Mouse (Mus musculus) embryonic facial prominence, embryonic 15.5 days (tissue): ENCODE results near the gene Pacrg. TPM values are rescaled to one million over a fixed set of nuclear protein-coding genes. Genes with fewer than 3 reads are reported as not detected.

Experiments used
- ATAC-seq: fragments of 200-750 bp; cut with Nextera tagmentation; 2 replicates; pipeline ENCODE4 v1.8.0; 2017; ENCODE audit warnings: low read depth, moderate TSS enrichment; ENCODE audit not compliant: insufficient number of reproducible peaks, low FRiP score, low TSS enrichment
- H3K27ac ChIP-seq: fragments of 300-500 bp; sonication (generic); replicated peaks from 2 replicates; pipeline ENCODE4 v1.5.1; 2015; ENCODE audit warnings: mild to moderate bottlenecking, inconsistent platforms
- H3K27me3 ChIP-seq: fragments of 300-500 bp; sonication (generic); 2 replicates; pipeline ENCODE4 v1.6.1; 2015; ENCODE audit warnings: inconsistent platforms
- H3K36me3 ChIP-seq: fragments of 300-500 bp; sonication (generic); 2 replicates; pipeline ENCODE4 v1.6.1; 2015; ENCODE audit warnings: mild to moderate bottlenecking, inconsistent platforms
- H3K4me1 ChIP-seq: fragments of 300-500 bp; sonication (generic); 2 replicates; pipeline ENCODE4 v1.6.1; 2015; ENCODE audit warnings: inconsistent platforms
- H3K4me2 ChIP-seq: fragments of 300-500 bp; sonication (generic); replicated peaks from 2 replicates; pipeline ENCODE4 v1.6.1; 2015; ENCODE audit warnings: mild to moderate bottlenecking, inconsistent platforms
- H3K4me3 ChIP-seq: fragments of 300-500 bp; sonication (generic); replicated peaks from 2 replicates; pipeline ENCODE4 v1.5.1; 2015; ENCODE audit warnings: mild to moderate bottlenecking, inconsistent platforms
- H3K9ac ChIP-seq: fragments of 300-500 bp; sonication (generic); 2 replicates; pipeline ENCODE4 v1.6.1; 2015; ENCODE audit warnings: inconsistent platforms
- H3K9me3 ChIP-seq: fragments of 300-500 bp; sonication (generic); replicated peaks from 2 replicates; pipeline ENCODE4 v1.6.1; 2016; ENCODE audit warnings: inconsistent platforms
- WGBS: fragments of 180-500 bp; shearing (Covaris S2); methylation state at CpG from one replicate; pipeline ENCODE4 v1.1.7; 2015; 5-methylcytosine and 5-hydroxymethylcytosine counted together
- polyA plus RNA-seq: library from polyadenylated mRNA; unstranded; fragments of >200 nt; fragmentation: Nextera tagmentation; extraction: Ambion mirVana; gene quantifications from 2 replicates; pipeline ENCODE4 v1.2.1, GENCODE M21; 2015

The Pacrg gene
- polyA plus RNA-seq, 1 experiment from 2014 or later: 5.4 TPM

DNA sequence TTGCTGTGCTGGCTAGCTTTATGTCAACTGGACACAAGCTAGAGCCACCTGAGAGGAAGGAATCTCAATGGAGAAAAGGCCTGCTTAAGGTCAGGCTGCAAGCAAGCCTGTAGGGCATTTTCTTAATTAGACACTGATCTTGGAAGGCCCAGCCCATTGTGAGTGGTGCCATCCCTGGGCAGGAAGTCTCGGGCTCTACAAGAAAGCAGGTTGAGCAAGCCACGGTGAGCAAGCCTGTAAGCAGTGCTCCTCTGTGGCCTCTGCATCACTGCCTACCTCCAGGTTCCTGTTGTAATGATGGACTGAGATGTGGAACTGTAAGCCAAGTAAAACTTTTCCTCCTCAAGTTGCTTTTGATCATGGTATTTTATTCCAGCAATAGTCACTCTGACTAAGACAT, 332.0 kb downstream of the Pacrg start:
- Histone ChIP-seq H3K4me3 (no peak overlapping the region), H3K4me2 (no peak overlapping the region), H3K27me3 (no peaks in the 10 kb centered on the region; the same call in 1 of the 2 replicates), H3K4me1 (0 out of 2 replicates have a peak, but pooled peaks cover 5% of the 10 kb centered on the region), H3K36me3 (no peaks in the 10 kb centered on the region), H3K9ac (no peak overlapping the region), H3K27ac (no peak overlapping the region), H3K9me3 (no peaks in the 10 kb centered on the region)
- WGBS: 52% methylated on average over 2 of the region's 2 CpGs
- no peak for ATAC-seq

- Histone ChIP-seq H3K4me1 (0 out of 2 replicates have a peak, but pooled peaks cover 5% of the 10 kb centered on the region), H3K4me3 (no peak overlapping the region), H3K27me3 (no peaks in the 10 kb centered on the region; the same call in 1 of the 2 replicates), H3K27ac (no peak overlapping the region), H3K36me3 (no peaks in the 10 kb centered on the region), H3K4me2 (no peak overlapping the region), H3K9ac (no peak overlapping the region), H3K9me3 (no peaks in the 10 kb centered on the region)
- peak; percentile 34; the same call in 1 of the 2 replicates for ATAC-seq
- WGBS: 42% methylated on average over 8 of the region's 10 CpGs
Measured at GRCm38 (mm10) chr17:10507466-10507865, 332.6 kb downstream of the Pacrg start.

DNA sequence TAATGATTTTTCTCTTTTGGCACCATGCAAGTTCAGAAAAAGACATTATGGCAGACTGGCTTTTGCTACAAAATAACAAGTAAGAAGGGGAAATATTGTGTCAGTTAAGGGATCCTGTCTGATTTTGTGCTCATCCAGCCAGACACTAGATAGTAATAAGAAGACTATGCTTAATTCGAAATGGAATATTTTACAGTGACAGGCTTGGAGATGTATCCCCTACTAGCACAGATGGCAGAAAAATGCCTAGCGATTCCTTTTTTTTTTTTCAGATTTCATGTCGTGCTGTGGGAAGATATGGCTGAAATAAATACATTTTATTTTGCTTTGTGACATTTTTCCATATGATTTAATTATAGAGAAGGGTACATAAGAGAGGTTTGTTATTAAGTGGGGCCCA, 333.2 kb downstream of the Pacrg start:
- no peak for ATAC-seq
- Histone ChIP-seq H3K27ac (no peak overlapping the region), H3K27me3 (no peaks in the 10 kb centered on the region; the same call in 1 of the 2 replicates), H3K4me2 (no peak overlapping the region), H3K36me3 (no peaks in the 10 kb centered on the region), H3K4me1 (0 out of 2 replicates have a peak, but pooled peaks cover 5% of the 10 kb centered on the region), H3K9ac (no peak overlapping the region), H3K4me3 (no peak overlapping the region), H3K9me3 (no peaks in the 10 kb centered on the region)
- WGBS: 45% methylated on average over 3 of the region's 3 CpGs

- no peaks in the 10 kb centered on the region for H3K9me3 ChIP-seq
- ATAC-seq: no peak
- 69% methylated on average over 2 of the region's 2 CpGs for WGBS
- no peaks in the 10 kb centered on the region for H3K36me3 ChIP-seq
- peaks cover 9% of the 10 kb centered on the region for H3K4me1 ChIP-seq
- no peak overlapping the region for H3K4me2 ChIP-seq
- H3K9ac ChIP-seq: no peak overlapping the region
- no peak overlapping the region for H3K27ac ChIP-seq
- no peak overlapping the region for H3K4me3 ChIP-seq
- no peaks in the 10 kb centered on the region for H3K27me3 ChIP-seq
Measured at GRCm38 (mm10) chr17:10501439-10501838, 338.7 kb downstream of the Pacrg start.

DNA sequence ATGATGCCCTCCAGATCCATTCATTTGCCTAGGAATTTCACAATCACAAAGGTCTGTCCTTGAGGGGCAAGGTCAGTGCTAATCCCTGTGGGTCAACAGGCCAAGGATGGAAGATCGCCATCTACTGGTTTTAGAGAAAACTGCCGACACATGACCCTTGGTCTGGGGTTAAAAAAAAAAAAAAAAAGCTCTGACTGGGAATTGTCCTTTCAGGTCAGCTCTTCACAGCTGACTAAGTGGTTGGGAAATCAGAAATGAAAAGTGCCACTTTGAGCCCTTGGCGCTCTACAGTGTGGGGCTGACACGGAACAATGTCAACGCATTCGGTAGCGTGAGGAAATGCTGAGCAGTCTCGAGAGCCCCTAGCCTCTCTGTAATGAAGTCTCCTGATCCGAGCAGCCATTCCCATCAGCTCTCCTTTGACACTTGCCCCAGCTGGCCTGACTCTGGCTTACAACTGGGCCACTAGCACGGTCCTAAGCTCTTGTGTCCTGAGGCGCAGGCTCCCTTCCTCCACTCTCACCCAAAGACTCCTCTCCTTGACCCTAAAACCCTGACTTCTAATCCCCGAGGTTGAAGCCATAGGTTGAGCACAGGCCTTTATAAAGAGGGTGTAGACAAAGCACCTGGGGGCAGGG, 339.2 kb downstream of the Pacrg start:
- ATAC-seq: no peak

GRCm38 (mm10) chr17:10498935-10499655, 341.0 kb downstream of the Pacrg start:
- Histone ChIP-seq H3K36me3 (no peaks in the 10 kb centered on the region), H3K27ac (no peak overlapping the region), H3K4me2 (no peak overlapping the region), H3K9ac (no peak overlapping the region), H3K4me3 (no peak overlapping the region), H3K27me3 (no peaks in the 10 kb centered on the region), H3K9me3 (no peaks in the 10 kb centered on the region), H3K4me1 (peaks cover 9% of the 10 kb centered on the region)
- 72% methylated on average over 6 of the region's 6 CpGs for WGBS
- ATAC-seq: no peak

More for the DNA sequence above, 339.2 kb downstream of the Pacrg start:
- H3K9me3 ChIP-seq: no peaks in the 10 kb centered on the region
- H3K36me3 ChIP-seq: no peaks in the 10 kb centered on the region
- no peaks in the 10 kb centered on the region for H3K27me3 ChIP-seq
- WGBS: 46% methylated on average over 12 of the region's 12 CpGs
- H3K9ac ChIP-seq: no peak overlapping the region
- H3K4me2 ChIP-seq: no peak overlapping the region
- H3K27ac ChIP-seq: no peak overlapping the region
- H3K4me3 ChIP-seq: no peak overlapping the region
- H3K4me1 ChIP-seq: peaks cover 9% of the 10 kb centered on the region

GRCm38 (mm10) chr17:10497781-10498420, 342.2 kb downstream of the Pacrg start:
- H3K9me3 ChIP-seq: no peaks in the 10 kb centered on the region
- ATAC-seq: peak; percentile 43; the same call in 1 of the 2 replicates
- no peak overlapping the region for H3K27ac ChIP-seq
- H3K27me3 ChIP-seq: no peaks in the 10 kb centered on the region
- 27% methylated on average over 4 of the region's 4 CpGs for WGBS
- H3K4me3 ChIP-seq: no peak overlapping the region
- H3K9ac ChIP-seq: no peak overlapping the region
- peaks cover 9% of the 10 kb centered on the region for H3K4me1 ChIP-seq
- no peak overlapping the region for H3K4me2 ChIP-seq
- no peaks in the 10 kb centered on the region for H3K36me3 ChIP-seq

GRCm38 (mm10) chr17:10496066-10496465, 344.0 kb downstream of the Pacrg start:
- 89% methylated on average over 8 of the region's 8 CpGs for WGBS
- H3K27me3 ChIP-seq: no peaks in the 10 kb centered on the region
- H3K4me3 ChIP-seq: no peak overlapping the region
- no peak overlapping the region for H3K27ac ChIP-seq
- H3K9ac ChIP-seq: no peak overlapping the region
- H3K4me1 ChIP-seq: peaks cover 14% of the 10 kb centered on the region
- no peaks in the 10 kb centered on the region for H3K36me3 ChIP-seq
- ATAC-seq: no peak
- no peaks in the 10 kb centered on the region for H3K9me3 ChIP-seq
- H3K4me2 ChIP-seq: no peak overlapping the region

- Histone ChIP-seq H3K27me3 (no peaks in the 10 kb centered on the region), H3K4me1 (peaks cover 17% of the 10 kb centered on the region), H3K4me3 (no peak overlapping the region), H3K9me3 (no peaks in the 10 kb centered on the region), H3K27ac (no peak overlapping the region), H3K4me2 (no peak overlapping the region), H3K9ac (no peak overlapping the region), H3K36me3 (no peaks in the 10 kb centered on the region)
- 33% methylated on average over 8 of the region's 8 CpGs for WGBS
- no peak for ATAC-seq
Measured at GRCm38 (mm10) chr17:10495588-10495987, 344.5 kb downstream of the Pacrg start.

GRCm38 (mm10) chr17:10493124-10493523, 347.0 kb downstream of the Pacrg start:
- WGBS: 37% methylated on average over 3 of the region's 3 CpGs
- Histone ChIP-seq H3K4me2 (no peak overlapping the region), H3K36me3 (no peaks in the 10 kb centered on the region), H3K9ac (no peak overlapping the region), H3K4me3 (no peak overlapping the region), H3K4me1 (peaks cover 14% of the 10 kb centered on the region), H3K27me3 (no peaks in the 10 kb centered on the region), H3K9me3 (no peaks in the 10 kb centered on the region), H3K27ac (no peak overlapping the region)
- no peak for ATAC-seq

DNA sequence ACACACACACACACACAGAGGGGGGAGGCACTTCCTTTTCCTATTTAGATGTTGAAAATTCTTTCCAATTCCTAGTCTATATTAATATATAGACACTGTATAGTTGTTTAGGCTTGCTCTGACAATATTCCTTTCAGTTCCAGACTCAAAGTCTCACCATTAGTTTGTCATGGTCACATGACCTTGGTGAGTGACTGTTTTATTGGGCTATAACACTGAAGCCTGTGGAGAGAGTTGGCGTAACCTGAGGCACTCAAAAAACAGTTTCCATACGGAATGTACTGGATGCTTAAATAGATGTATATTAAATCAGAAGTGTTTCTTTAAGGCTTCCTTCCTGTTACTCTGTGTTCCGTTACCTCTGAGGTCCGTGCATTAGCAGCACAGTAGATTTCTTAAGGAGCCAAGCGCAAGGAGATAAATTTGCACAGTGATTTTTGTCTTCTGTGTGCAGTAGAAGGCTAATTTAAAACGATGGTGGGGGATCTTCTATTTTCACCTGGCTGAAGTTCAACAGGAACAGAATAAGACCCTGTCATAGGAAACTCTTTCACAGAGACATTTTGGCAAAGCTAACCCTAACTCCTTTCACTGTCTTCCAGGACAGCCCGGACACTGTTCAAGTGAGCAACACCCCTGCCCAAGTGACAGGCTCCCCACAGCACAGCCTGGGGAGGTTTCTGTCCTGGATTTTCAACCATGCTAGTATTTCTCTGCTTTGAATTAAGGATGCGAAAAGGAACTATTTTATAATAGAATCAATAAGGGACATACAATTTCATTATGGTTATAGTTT, 349.5 kb downstream of the Pacrg start:
- Histone ChIP-seq H3K27ac (0 out of 2 replicates have a peak overlapping the region, but pooled peaks have one; percentile 28), H3K9ac (no peak overlapping the region), H3K36me3 (no peaks in the 10 kb centered on the region), H3K9me3 (no peaks in the 10 kb centered on the region), H3K27me3 (no peaks in the 10 kb centered on the region), H3K4me3 (no peak overlapping the region), H3K4me2 (0 out of 2 replicates have a peak overlapping the region, but pooled peaks have one; percentile 8), H3K4me1 (peaks cover 10% of the 10 kb centered on the region)
- WGBS: 43% methylated on average over 8 of the region's 8 CpGs
- ATAC-seq: no peak
